Mouse (Mus musculus): Measurements from ENCODE around the gene Cbx7.

DNA sequence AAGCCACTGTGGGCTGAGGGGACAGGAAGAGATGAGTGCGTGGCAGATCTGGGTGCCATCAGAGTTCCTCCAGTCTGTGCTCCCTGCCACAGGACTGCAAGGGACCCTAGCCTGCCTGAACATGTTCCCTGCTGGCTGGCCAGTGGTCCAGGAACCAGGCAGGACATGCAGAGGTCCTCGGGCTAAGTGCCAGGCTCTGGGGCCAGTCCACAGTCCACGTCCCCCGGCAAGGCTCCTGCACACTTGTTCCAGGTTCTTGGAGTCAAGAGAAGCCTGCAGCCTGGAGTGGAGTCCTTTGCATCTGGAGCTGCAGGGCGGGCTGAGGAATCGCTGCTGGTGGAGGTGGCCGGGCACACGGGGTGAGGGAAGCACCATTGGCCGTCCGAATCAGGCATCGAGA is 25.9 kb upstream of the Cbx7 start:
- no peak for TF ChIP-seq CTCF (conservative IDR thresholded peaks at IDR 0.05; ENCODE audit: insufficient read depth, insufficient read length, low read depth, low read length)
- TF ChIP-seq POLR2A (IDR thresholded peaks at IDR 0.05; ENCODE audit: low read depth, low read length) = no peak

Data from kidney, adult 2 months (tissue).